Mouse (Mus musculus) spleen, adult 2 months (tissue): Measurements from ENCODE around the gene Ehbp1. TPM values are rescaled to one million over a fixed set of nuclear protein-coding genes. Genes with fewer than 3 reads are reported as not detected.

ENCODE experiments used
- DNase-seq, 2 experiments: peaks; one replicate each; pipeline versions ENCODE4 v3.0.0 to v3.0.0-alpha.2; 2012 to 2021; ENCODE audit warnings: low spot score in 2 of 2, low read depth in 1 of 2
- H3K27ac ChIP-seq: fragments of 200-500 bp; 2 replicates; pipeline ENCODE4 v1.5.1; 2012; ENCODE audit warnings: low read length, inconsistent platforms; ENCODE audit not compliant: insufficient read depth
- H3K27me3 ChIP-seq: fragments of 200-500 bp; 2 replicates; pipeline ENCODE4 v1.6.1; 2012; ENCODE audit warnings: mild to moderate bottlenecking, moderate library complexity, low read length, inconsistent platforms; ENCODE audit not compliant: control insufficient read depth, insufficient read depth
- H3K36me3 ChIP-seq: fragments of 200-500 bp; 2 replicates; pipeline ENCODE4 v1.6.1; 2012; ENCODE audit warnings: mild to moderate bottlenecking, low read length, inconsistent platforms; ENCODE audit not compliant: control insufficient read depth, insufficient read depth
- H3K4me1 ChIP-seq: fragments of 200-500 bp; 2 replicates; pipeline ENCODE4 v1.6.1; 2011; ENCODE audit warnings: inconsistent platforms; ENCODE audit not compliant: control insufficient read depth, insufficient read depth, insufficient read length
- H3K4me3 ChIP-seq: fragments of 200-500 bp; 2 replicates; pipeline ENCODE4 v1.5.1; 2011; ENCODE audit warnings: mild to moderate bottlenecking, inconsistent platforms; ENCODE audit not compliant: insufficient read depth, insufficient read length; ENCODE audit errors: extremely low read depth
- CTCF ChIP-seq: fragments of 200-500 bp; IDR thresholded peaks from 2 replicates; pipeline ENCODE4 v1.5.1; 2011; ENCODE audit warnings: mild to moderate bottlenecking, inconsistent platforms; ENCODE audit not compliant: insufficient read depth, insufficient read length, insufficient replicate concordance; ENCODE audit errors: extremely low read depth
- POLR2A ChIP-seq: fragments of 200-500 bp; IDR thresholded peaks from 2 replicates; pipeline ENCODE4 v1.6.1; 2011; ENCODE audit warnings: low read depth, low read length, inconsistent platforms
- WGBS: fragments of 180-500 bp; shearing (Covaris S2); methylation state at CpG from one replicate; pipeline ENCODE4 v1.1.7; 2018; 5-methylcytosine and 5-hydroxymethylcytosine counted together
- polyA plus RNA-seq: library from polyadenylated mRNA; depleted of rRNA; stranded (reverse); fragments of >200 nt; gene quantifications from 2 replicates; pipeline ENCODE4 v1.2.3, GENCODE M21; 2012

Ehbp1 gene
- polyA plus RNA-seq, 1 experiment, result 0.36 TPM

DNA sequence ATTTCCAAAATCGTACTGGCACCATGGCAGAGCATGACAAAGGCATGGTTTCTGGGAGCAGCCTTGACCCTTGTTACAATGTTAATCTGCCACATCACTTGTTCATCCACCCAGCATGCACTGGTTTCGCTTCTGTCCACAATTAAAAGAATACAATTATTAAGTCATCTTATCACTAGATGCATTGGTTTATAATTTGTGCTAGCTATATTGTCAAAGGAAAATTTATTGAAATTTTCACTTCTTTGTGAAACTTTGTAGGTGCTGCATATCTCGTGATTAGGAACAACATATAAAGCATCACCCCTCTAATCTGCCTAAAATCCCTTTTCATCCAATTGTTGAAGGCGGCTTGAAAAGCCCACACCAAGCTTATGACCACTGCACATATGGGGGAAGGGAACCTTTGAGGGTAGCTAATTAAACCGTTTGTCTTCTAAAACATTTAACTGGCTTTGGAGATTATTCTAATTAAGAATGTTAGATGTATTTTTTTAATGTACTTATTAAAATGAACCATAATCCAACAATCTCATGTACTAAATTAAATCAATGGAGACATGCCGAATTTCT is 302.2 kb downstream of the Ehbp1 start:
- H3K27ac ChIP-seq, result no peak overlapping the region
- TF ChIP-seq POLR2A, result no peak
- TF ChIP-seq CTCF, result no peak
- no peak for DNase-seq
- H3K4me1 ChIP-seq, result no peaks in the 10 kb centered on the region
- 90% methylated on average over 6 of the region's 6 CpGs for WGBS
- H3K4me3 ChIP-seq, result no peak overlapping the region
- no peaks in the 10 kb centered on the region for H3K27me3 ChIP-seq
- no peaks in the 10 kb centered on the region for H3K36me3 ChIP-seq

DNA sequence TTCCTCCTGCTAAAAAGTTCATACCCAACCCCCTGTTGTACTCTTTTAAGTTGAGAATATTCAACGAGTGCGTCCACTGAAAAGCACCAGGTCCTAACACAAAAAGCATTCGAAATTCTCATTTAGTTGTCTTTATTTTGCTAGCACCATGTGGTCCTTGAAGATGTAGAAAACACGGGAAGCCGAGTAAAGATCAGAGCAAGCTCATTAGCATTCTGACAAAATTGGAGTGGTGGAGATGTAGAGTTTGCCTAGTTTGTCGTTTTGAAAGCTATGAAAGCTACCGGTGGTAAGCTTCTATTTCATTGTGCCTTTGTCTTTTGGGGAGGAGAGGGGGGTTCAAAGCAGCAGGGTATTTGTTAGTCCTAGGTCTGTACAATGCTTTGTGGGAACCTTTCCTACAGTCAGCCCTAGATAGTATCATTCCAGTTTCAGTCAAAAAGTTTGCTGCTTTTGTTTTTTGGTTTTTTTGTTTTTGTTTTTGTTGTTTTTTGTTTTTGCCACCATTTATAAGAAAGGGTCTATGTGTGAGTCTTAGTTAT is 307.5 kb downstream of the Ehbp1 start:
- no peak overlapping the region for H3K27ac ChIP-seq
- TF ChIP-seq POLR2A (no peak), CTCF (no peak)
- H3K4me3 ChIP-seq, result no peak overlapping the region
- H3K27me3 ChIP-seq, result no peaks in the 10 kb centered on the region
- no peaks in the 10 kb centered on the region for H3K36me3 ChIP-seq
- 77% methylated on average over 7 of the region's 7 CpGs for WGBS
- H3K4me1 ChIP-seq, result no peaks in the 10 kb centered on the region
- DNase-seq, result no peak

DNA sequence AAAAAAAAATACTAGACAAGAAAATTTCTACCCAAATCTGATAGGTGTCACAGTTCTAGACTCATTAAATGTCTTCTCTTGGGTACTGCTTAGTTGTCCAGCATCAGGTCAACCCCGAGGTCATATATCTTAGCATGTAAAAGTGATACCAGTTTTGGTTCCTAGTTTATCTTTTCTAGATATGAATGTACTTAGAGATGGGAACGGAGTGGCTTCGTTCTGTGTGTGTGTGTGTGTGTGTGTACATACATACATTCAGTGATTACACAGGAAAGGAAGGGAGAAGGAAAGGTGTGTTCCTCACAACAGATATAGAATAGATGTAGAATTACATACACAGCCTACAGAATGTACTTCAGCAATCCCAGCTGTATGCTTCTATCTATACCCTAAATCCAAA is 308.5 kb downstream of the Ehbp1 start:
- no peaks in the 10 kb centered on the region for H3K4me1 ChIP-seq
- H3K27ac ChIP-seq, result no peak overlapping the region
- H3K36me3 ChIP-seq, result no peaks in the 10 kb centered on the region
- TF ChIP-seq CTCF (no peak), POLR2A (no peak)
- no peak overlapping the region for H3K4me3 ChIP-seq
- no peaks in the 10 kb centered on the region for H3K27me3 ChIP-seq
- no peak for DNase-seq
- WGBS, result 87% methylated on average over 3 of the region's 3 CpGs

DNA sequence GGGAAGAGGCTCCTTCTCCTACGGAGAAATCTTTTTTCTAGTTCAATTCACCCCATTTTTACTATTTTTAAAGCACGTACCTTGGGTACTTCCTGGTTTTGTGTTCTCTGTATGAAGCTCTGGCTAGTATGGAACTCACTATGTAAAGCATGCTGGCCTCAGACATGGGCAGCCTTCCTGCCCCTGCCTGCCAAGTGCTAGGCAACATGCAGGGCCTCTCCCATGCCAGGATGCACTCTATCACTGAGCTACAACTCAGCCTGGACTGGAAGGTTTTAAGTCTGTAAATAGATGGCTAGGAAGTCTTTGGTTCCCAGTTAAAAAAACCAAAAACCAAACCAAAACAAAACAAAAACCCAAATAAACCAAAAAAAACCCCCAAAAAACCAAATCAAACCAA is 321.5 kb downstream of the Ehbp1 start:
- 85% methylated on average over 2 of the region's 2 CpGs for WGBS
- H3K4me3 ChIP-seq, result no peak overlapping the region
- no peaks in the 10 kb centered on the region for H3K27me3 ChIP-seq
- DNase-seq, result no peak
- H3K36me3 ChIP-seq, result no peaks in the 10 kb centered on the region
- TF ChIP-seq POLR2A, result no peak
- no peak overlapping the region for H3K27ac ChIP-seq
- H3K4me1 ChIP-seq, result no peaks in the 10 kb centered on the region

DNA sequence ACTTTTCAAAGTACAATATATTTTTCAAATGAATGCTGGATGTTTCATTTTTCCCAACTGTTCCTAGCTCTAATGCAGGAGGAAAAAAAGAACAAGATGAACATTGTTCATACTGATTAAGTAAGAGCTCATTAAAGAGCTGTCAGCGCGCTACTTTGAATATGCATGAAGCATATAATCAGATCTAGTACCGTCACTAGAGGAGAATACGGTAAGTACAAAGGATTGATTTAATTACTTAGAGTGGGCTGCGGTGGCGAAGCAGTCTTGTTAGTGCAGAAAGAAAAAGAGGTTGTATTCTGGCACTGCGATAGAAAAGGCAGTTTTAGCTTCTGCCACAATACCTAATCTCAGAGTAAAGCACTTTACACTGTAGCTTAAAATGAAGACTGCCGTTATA is 324.6 kb downstream of the Ehbp1 start:
- Histone ChIP-seq H3K4me1 (no peaks in the 10 kb centered on the region), H3K27ac (no peak overlapping the region), H3K36me3 (no peaks in the 10 kb centered on the region), H3K27me3 (no peaks in the 10 kb centered on the region), H3K4me3 (no peak overlapping the region)
- no peak for TF ChIP-seq CTCF
- TF ChIP-seq POLR2A, result no peak
- WGBS, result 92% methylated on average over 8 of the region's 8 CpGs
- DNase-seq, result no peak

DNA sequence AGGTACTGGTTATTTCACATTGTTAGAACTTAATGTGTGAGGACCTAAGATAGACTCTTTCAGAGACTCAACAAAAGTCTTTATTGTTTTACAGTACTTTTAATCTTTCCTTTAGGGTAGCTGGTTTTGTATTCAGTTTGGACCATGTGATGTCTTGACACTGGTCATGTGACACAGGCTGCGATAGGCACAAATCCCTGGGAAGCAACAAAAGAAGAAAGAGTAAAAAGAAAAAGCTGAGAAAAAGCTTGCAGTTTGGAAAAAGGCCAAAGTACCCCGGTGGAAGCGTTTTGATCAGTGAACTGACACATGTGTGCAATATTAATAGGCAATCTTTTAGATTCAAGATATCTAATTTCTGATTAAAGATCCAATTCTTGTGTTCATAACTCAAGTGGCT is 325.8 kb downstream of the Ehbp1 start:
- Histone ChIP-seq H3K36me3 (no peaks in the 10 kb centered on the region), H3K4me3 (no peak overlapping the region), H3K27me3 (no peaks in the 10 kb centered on the region), H3K27ac (no peak overlapping the region), H3K4me1 (no peaks in the 10 kb centered on the region)
- TF ChIP-seq CTCF (no peak), POLR2A (no peak)
- 90% methylated on average over 3 of the region's 3 CpGs for WGBS
- DNase-seq, result no peak

DNA sequence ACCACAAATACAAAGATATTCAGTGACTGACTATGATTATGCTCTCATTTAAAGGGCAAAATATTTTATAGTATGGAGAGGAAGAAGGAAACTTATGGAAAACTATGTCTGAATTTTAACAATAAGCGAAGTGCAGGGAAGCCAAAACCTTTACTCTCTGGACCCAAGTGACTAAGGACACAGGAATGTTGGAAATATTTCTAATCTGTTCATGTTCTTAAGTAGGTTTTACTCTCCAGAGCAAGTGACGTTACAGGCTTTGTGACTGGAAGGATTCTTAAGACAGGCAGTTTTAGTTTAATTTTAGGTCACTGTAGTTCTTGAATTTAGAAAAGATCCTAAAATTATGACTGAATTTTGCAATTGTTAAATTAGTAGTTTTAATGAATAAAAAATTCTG is 333.3 kb downstream of the Ehbp1 start:
- Histone ChIP-seq H3K4me3 (no peak overlapping the region), H3K36me3 (no peaks in the 10 kb centered on the region), H3K27me3 (peaks cover 14% of the 10 kb centered on the region), H3K4me1 (no peaks in the 10 kb centered on the region; the same call in 1 of the 2 replicates), H3K27ac (no peak overlapping the region)
- TF ChIP-seq CTCF (no peak), POLR2A (no peak)
- DNase-seq, result no peak
- 52% methylated on average over 2 of the region's 2 CpGs for WGBS
